Mouse (Mus musculus): ENCODE data around the gene Atp6v0e2. TPM values are rescaled to one million over a fixed set of nuclear protein-coding genes. Genes with fewer than 3 reads are reported as not detected.
A peak's percentile ranks its signal among the peaks of the same experiment; 100 is the strongest.

Atp6v0e2 gene
- total RNA-seq (2014; rRNA removed), result 398 and 447 TPM in 2 replicates
- 497 and 556 TPM in 2 replicates for polyA plus RNA-seq (2015; fragmentation: Nextera tagmentation; extraction: Ambion mirVana)

GRCm38 (mm10) chr6:48537105-48537954, at the start of gene Atp6v0e2:
Gene Atp6v0e2 (plus strand): TSS chr6:48537615.
- Histone ChIP-seq H3K27me3 (ENCODE audit: insufficient read depth, low read length) (no peaks in the 10 kb centered on the region), H3K9me3 (ENCODE audit: low read length) (no peaks in the 10 kb centered on the region), H3K4me3 (ENCODE audit: low read depth, low read length) (peak within 1 kb of the TSS; percentile 64), H3K36me3 (ENCODE audit: insufficient read depth, low read length) (peaks cover 31% of the 10 kb centered on the region), H3K27ac (ENCODE audit: low read depth, low read length) (peak within 1 kb of the TSS; percentile 83), H3K4me1 (ENCODE audit: insufficient read depth, low read length) (peaks cover 16% of the 10 kb centered on the region), H3K9ac (replicated peaks; ENCODE audit: low read length, poor library complexity, severe bottlenecking) (peak within 1 kb of the TSS; percentile 99), H3K4me2 (ENCODE audit: low read depth, low read length, poor library complexity, severe bottlenecking) (peak within 1 kb of the TSS; percentile 76)
- 0 out of 2 replicates have a peak, but pooled peaks have one; percentile 6 for TF ChIP-seq CTCF (IDR thresholded peaks at IDR 0.05)
- ATAC-seq (ENCODE audit: low FRiP score) (peak; percentile 94), DNase-seq (ENCODE audit: low spot score) (peak; percentile 98)
- 4% methylated on average over 38 of the region's 38 CpGs for WGBS

GRCm38 (mm10) chr6:48487747-48488725, 49.4 kb upstream of the Atp6v0e2 start:
- WGBS, result 25% methylated on average over 12 of the region's 25 CpGs
- no peak for TF ChIP-seq CTCF (IDR thresholded peaks at IDR 0.05)
- no peaks in the 10 kb centered on the region for H3K36me3 ChIP-seq (ENCODE audit: insufficient read depth, low read length)
- no peak overlapping the region for H3K27ac ChIP-seq (ENCODE audit: low read depth, low read length)
- no peaks in the 10 kb centered on the region for H3K27me3 ChIP-seq (ENCODE audit: insufficient read depth, low read length)
- H3K4me3 ChIP-seq (ENCODE audit: low read depth, low read length), result no peak overlapping the region
- ATAC-seq (ENCODE audit: low FRiP score) (peak; percentile 12; the same call in 1 of the 2 replicates), DNase-seq (ENCODE audit: low spot score) (no peak)
- H3K4me2 ChIP-seq (ENCODE audit: low read depth, low read length, poor library complexity, severe bottlenecking), result peak overlapping the region; percentile 33
- no peak overlapping the region for H3K9ac ChIP-seq (replicated peaks; ENCODE audit: low read length, poor library complexity, severe bottlenecking)
- H3K4me1 ChIP-seq (ENCODE audit: insufficient read depth, low read length), result no peaks in the 10 kb centered on the region
- no peaks in the 10 kb centered on the region for H3K9me3 ChIP-seq (ENCODE audit: low read length)

- no peak overlapping the region for H3K27ac ChIP-seq (ENCODE audit: low read depth, low read length)
- H3K27me3 ChIP-seq (ENCODE audit: insufficient read depth, low read length), result no peaks in the 10 kb centered on the region
- H3K4me3 ChIP-seq (ENCODE audit: low read depth, low read length), result no peak overlapping the region
- H3K9ac ChIP-seq (replicated peaks; ENCODE audit: low read length, poor library complexity, severe bottlenecking), result no peak overlapping the region
- H3K36me3 ChIP-seq (ENCODE audit: insufficient read depth, low read length), result no peaks in the 10 kb centered on the region
- no peak for TF ChIP-seq CTCF (IDR thresholded peaks at IDR 0.05)
- H3K9me3 ChIP-seq (ENCODE audit: low read length), result no peaks in the 10 kb centered on the region
- H3K4me1 ChIP-seq (ENCODE audit: insufficient read depth, low read length), result no peaks in the 10 kb centered on the region
- DNase-seq (ENCODE audit: low spot score) (peak; percentile 8), ATAC-seq (ENCODE audit: low FRiP score) (no peak)
- no peak overlapping the region for H3K4me2 ChIP-seq (ENCODE audit: low read depth, low read length, poor library complexity, severe bottlenecking)
- WGBS, result 87% methylated on average over 3 of the region's 3 CpGs
Measured at GRCm38 (mm10) chr6:48489741-48490140, 47.7 kb upstream of the Atp6v0e2 start.

- no peak overlapping the region for H3K4me3 ChIP-seq (ENCODE audit: low read depth, low read length)
- ATAC-seq (ENCODE audit: low FRiP score), result no peak
- WGBS, result 69% methylated on average over 9 of the region's 9 CpGs
- H3K27ac ChIP-seq (ENCODE audit: low read depth, low read length), result no peak overlapping the region
- no peaks in the 10 kb centered on the region for H3K9me3 ChIP-seq (ENCODE audit: low read length)
- H3K27me3 ChIP-seq (ENCODE audit: insufficient read depth, low read length), result no peaks in the 10 kb centered on the region
- H3K36me3 ChIP-seq (ENCODE audit: insufficient read depth, low read length), result no peaks in the 10 kb centered on the region
- no peak overlapping the region for H3K4me2 ChIP-seq (ENCODE audit: low read depth, low read length, poor library complexity, severe bottlenecking)
- no peak for TF ChIP-seq CTCF (IDR thresholded peaks at IDR 0.05)
- H3K9ac ChIP-seq (replicated peaks; ENCODE audit: low read length, poor library complexity, severe bottlenecking), result no peak overlapping the region
- no peaks in the 10 kb centered on the region for H3K4me1 ChIP-seq (ENCODE audit: insufficient read depth, low read length)
- no peak for DNase-seq (ENCODE audit: low spot score)
Measured at GRCm38 (mm10) chr6:48491361-48491760, 46.1 kb upstream of the Atp6v0e2 start.

GRCm38 (mm10) chr6:48493136-48493730, 44.2 kb upstream of the Atp6v0e2 start:
- no peaks in the 10 kb centered on the region for H3K36me3 ChIP-seq (ENCODE audit: insufficient read depth, low read length)
- no peaks in the 10 kb centered on the region for H3K27me3 ChIP-seq (ENCODE audit: insufficient read depth, low read length)
- no peak for TF ChIP-seq CTCF (IDR thresholded peaks at IDR 0.05)
- no peak overlapping the region for H3K9ac ChIP-seq (replicated peaks; ENCODE audit: low read length, poor library complexity, severe bottlenecking)
- H3K9me3 ChIP-seq (ENCODE audit: low read length), result no peaks in the 10 kb centered on the region
- no peak overlapping the region for H3K27ac ChIP-seq (ENCODE audit: low read depth, low read length)
- no peaks in the 10 kb centered on the region for H3K4me1 ChIP-seq (ENCODE audit: insufficient read depth, low read length)
- 16% methylated on average over 8 of the region's 8 CpGs for WGBS
- no peak overlapping the region for H3K4me3 ChIP-seq (ENCODE audit: low read depth, low read length)
- no peak for ATAC-seq (ENCODE audit: low FRiP score)
- no peak for DNase-seq (ENCODE audit: low spot score)
- H3K4me2 ChIP-seq (ENCODE audit: low read depth, low read length, poor library complexity, severe bottlenecking), result no peak overlapping the region
